Mouse (Mus musculus) lung, embryonic 16.5 days (tissue): Measurements from ENCODE around the gene Olfr461. TPM values are rescaled to one million over a fixed set of nuclear protein-coding genes. Genes with fewer than 3 reads are reported as not detected.
"Not testable (repeated sequence)": the region's sequence is repeated elsewhere in the genome, so short reads cannot be mapped to it uniquely, and the experiment has no call there.

Experiments used
- ATAC-seq: fragments of 200-750 bp; cut with Nextera tagmentation; 2 replicates; pipeline ENCODE4 v1.8.0; 2017; ENCODE audit warnings: low read depth, mild to moderate bottlenecking, moderate library complexity
- H3K27ac ChIP-seq: fragments of 300-500 bp; sonication (generic); 2 replicates; pipeline ENCODE4 v1.5.1; 2014; ENCODE audit warnings: mild to moderate bottlenecking, control low read depth, low read length
- H3K27me3 ChIP-seq: fragments of 300-500 bp; sonication (generic); 2 replicates; pipeline ENCODE4 v1.6.1; 2014; ENCODE audit warnings: low read depth, low read length, mixed read lengths; ENCODE audit not compliant: control insufficient read depth, insufficient read depth
- H3K36me3 ChIP-seq: fragments of 300-500 bp; sonication (generic); 2 replicates; pipeline ENCODE4 v1.6.1; 2014; ENCODE audit warnings: low read length; ENCODE audit not compliant: control insufficient read depth, insufficient read depth
- H3K4me1 ChIP-seq: fragments of 300-500 bp; sonication (generic); replicated peaks from 2 replicates; pipeline ENCODE4 v1.6.1; 2014; ENCODE audit warnings: low read length, mixed read lengths; ENCODE audit not compliant: control insufficient read depth, insufficient read depth
- H3K4me2 ChIP-seq: fragments of 300-500 bp; sonication (generic); 2 replicates; pipeline ENCODE4 v1.6.1; 2014; ENCODE audit warnings: low read depth, low read length, control low read depth
- H3K4me3 ChIP-seq: fragments of 300-500 bp; sonication (generic); 2 replicates; pipeline ENCODE4 v1.5.1; 2014; ENCODE audit warnings: mild to moderate bottlenecking, low read length, control low read depth
- H3K9ac ChIP-seq: fragments of 300-500 bp; sonication (generic); 2 replicates; pipeline ENCODE4 v1.6.1; 2014; ENCODE audit warnings: low read length, control low read depth
- H3K9me3 ChIP-seq: fragments of 300-500 bp; sonication (generic); 2 replicates; pipeline ENCODE4 v1.6.1; 2016; ENCODE audit warnings: low read length; ENCODE audit not compliant: control insufficient read depth
- WGBS: fragments of 180-500 bp; shearing (Covaris S2); extraction: QIAGEN DNeasy Blood & Tissue Kit; methylation state at CpG from one replicate; pipeline ENCODE4 v1.1.7; 2014; 5-methylcytosine and 5-hydroxymethylcytosine counted together
- polyA plus RNA-seq: library from polyadenylated mRNA; unstranded; fragments of >200 nt; fragmentation: Nextera tagmentation; extraction: Ambion mirVana; gene quantifications from 2 replicates; pipeline ENCODE4 v1.2.1, GENCODE M21; 2015

Olfr461 gene
- not detected in 2 replicates for polyA plus RNA-seq

GRCm38 (mm10) chr6:40554950-40555349 is at the start of gene Olfr461:
TSS of gene Olfr461 (minus strand) at chr6:40555050.
- no peak for ATAC-seq
- H3K4me3 ChIP-seq, result no peak within 1 kb of the TSS
- H3K9ac ChIP-seq, result no peak within 1 kb of the TSS
- H3K4me2 ChIP-seq, result no peak within 1 kb of the TSS
- no peaks in the 10 kb centered on the region for H3K27me3 ChIP-seq
- no peaks in the 10 kb centered on the region for H3K4me1 ChIP-seq
- no peaks in the 10 kb centered on the region for H3K36me3 ChIP-seq
- 78% methylated on average over 2 of the region's 2 CpGs for WGBS
- no peak within 1 kb of the TSS for H3K27ac ChIP-seq
- no peaks in the 10 kb centered on the region for H3K9me3 ChIP-seq

GRCm38 (mm10) chr6:40598546-40598945 is 43.7 kb upstream of the Olfr461 start:
- H3K9ac ChIP-seq, H3K36me3 ChIP-seq, H3K4me2 ChIP-seq, H3K27ac ChIP-seq, ATAC-seq, H3K4me3 ChIP-seq, H3K4me1 ChIP-seq, H3K27me3 ChIP-seq, H3K9me3 ChIP-seq: not testable (repeated sequence)
- 27% methylated on average over 4 of the region's 4 CpGs for WGBS

GRCm38 (mm10) chr6:40594804-40595550 is 40.1 kb upstream of the Olfr461 start:
- Histone ChIP-seq H3K4me1 (no peaks in the 10 kb centered on the region), H3K27me3 (no peaks in the 10 kb centered on the region), H3K4me2 (no peak overlapping the region), H3K9me3 (no peaks in the 10 kb centered on the region), H3K9ac (no peak overlapping the region), H3K36me3 (no peaks in the 10 kb centered on the region), H3K27ac (no peak overlapping the region), H3K4me3 (no peak overlapping the region)
- ATAC-seq, result no peak
- WGBS, result 67% methylated on average over 3 of the region's 3 CpGs

- no peaks in the 10 kb centered on the region for H3K27me3 ChIP-seq
- H3K4me2 ChIP-seq, result no peak overlapping the region
- no peak overlapping the region for H3K27ac ChIP-seq
- no peak for ATAC-seq
- H3K4me3 ChIP-seq, result no peak overlapping the region
- no peak overlapping the region for H3K9ac ChIP-seq
- H3K4me1 ChIP-seq, result no peaks in the 10 kb centered on the region
- H3K36me3 ChIP-seq, result no peaks in the 10 kb centered on the region
- WGBS, result 89% methylated on average over 2 of the region's 2 CpGs
- H3K9me3 ChIP-seq, result no peaks in the 10 kb centered on the region
These were observed 33.5 kb upstream of the Olfr461 start for GRCm38 (mm10) chr6:40588346-40588745.

GRCm38 (mm10) chr6:40585645-40586044 is 30.8 kb upstream of the Olfr461 start, which contains the start of gene Clec5a:
TSS of gene Clec5a (minus strand) at chr6:40585821.
- Histone ChIP-seq H3K4me3 (no peak within 1 kb of the TSS), H3K36me3 (no peaks in the 10 kb centered on the region), H3K9me3 (no peaks in the 10 kb centered on the region), H3K9ac (no peak within 1 kb of the TSS), H3K4me2 (no peak within 1 kb of the TSS), H3K27me3 (no peaks in the 10 kb centered on the region), H3K27ac (no peak within 1 kb of the TSS), H3K4me1 (no peaks in the 10 kb centered on the region)
- no peak for ATAC-seq
- 68% methylated on average over 5 of the region's 5 CpGs for WGBS

GRCm38 (mm10) chr6:40584336-40584735 is 29.5 kb upstream of the Olfr461 start:
- H3K4me2 ChIP-seq, result no peak overlapping the region
- no peak for ATAC-seq
- no peaks in the 10 kb centered on the region for H3K9me3 ChIP-seq
- H3K9ac ChIP-seq, result no peak overlapping the region
- no peaks in the 10 kb centered on the region for H3K36me3 ChIP-seq
- 79% methylated on average over 6 of the region's 6 CpGs for WGBS
- no peak overlapping the region for H3K27ac ChIP-seq
- no peaks in the 10 kb centered on the region for H3K27me3 ChIP-seq
- H3K4me3 ChIP-seq, result no peak overlapping the region
- no peaks in the 10 kb centered on the region for H3K4me1 ChIP-seq

GRCm38 (mm10) chr6:40576305-40576704 is 21.5 kb upstream of the Olfr461 start:
- 80% methylated on average over 1 of the region's 1 CpGs for WGBS
- Histone ChIP-seq H3K4me2 (no peak overlapping the region), H3K4me1 (no peaks in the 10 kb centered on the region), H3K4me3 (no peak overlapping the region), H3K36me3 (no peaks in the 10 kb centered on the region), H3K9me3 (no peaks in the 10 kb centered on the region), H3K27ac (no peak overlapping the region), H3K9ac (no peak overlapping the region), H3K27me3 (no peaks in the 10 kb centered on the region)
- ATAC-seq, result no peak

- Histone ChIP-seq H3K36me3 (no peaks in the 10 kb centered on the region), H3K4me3 (no peak overlapping the region), H3K27ac (no peak overlapping the region), H3K9me3 (no peaks in the 10 kb centered on the region), H3K27me3 (no peaks in the 10 kb centered on the region), H3K9ac (no peak overlapping the region), H3K4me2 (no peak overlapping the region), H3K4me1 (no peaks in the 10 kb centered on the region)
- WGBS, result 64% methylated on average over 3 of the region's 3 CpGs
- no peak for ATAC-seq
These were observed 18.8 kb upstream of the Olfr461 start for GRCm38 (mm10) chr6:40573618-40574017.

- no peak within 1 kb of the TSS for H3K4me3 ChIP-seq
- no peaks in the 10 kb centered on the region for H3K4me1 ChIP-seq
- no peaks in the 10 kb centered on the region for H3K9me3 ChIP-seq
- WGBS, result 79% methylated on average over 3 of the region's 3 CpGs
- ATAC-seq, result no peak
- H3K27ac ChIP-seq, result no peak within 1 kb of the TSS
- H3K9ac ChIP-seq, result no peak within 1 kb of the TSS
- H3K27me3 ChIP-seq, result no peaks in the 10 kb centered on the region
- no peaks in the 10 kb centered on the region for H3K36me3 ChIP-seq
- no peak within 1 kb of the TSS for H3K4me2 ChIP-seq
These were observed 14.3 kb upstream of the Olfr461 start, which contains the start of gene Olfr460 for GRCm38 (mm10) chr6:40569187-40569586. TSS of gene Olfr460 (plus strand) at chr6:40569487.
